Mouse (Mus musculus) megakaryocyte, embryonic 14.5 days (primary cell): ENCODE data around the gene Tab1. TPM values are rescaled to one million over a fixed set of nuclear protein-coding genes. Genes with fewer than 3 reads are reported as not detected.
A peak's percentile ranks its signal among the peaks of the same experiment; 100 is the strongest.

Experiments
- H3K27me3 ChIP-seq: replicated peaks from 2 replicates; pipeline ENCODE3; 2012; ENCODE audit warnings: inconsistent platforms
- H3K36me3 ChIP-seq: replicated peaks from 2 replicates; pipeline ENCODE3; 2012; ENCODE audit warnings: low read length, inconsistent platforms, mixed read lengths
- H3K4me1 ChIP-seq: 2 replicates; pipeline ENCODE4 v1.6.1; 2012; ENCODE audit warnings: inconsistent platforms
- H3K4me3 ChIP-seq: replicated peaks from 2 replicates; pipeline ENCODE3; 2012; ENCODE audit warnings: moderate library complexity, mild to moderate bottlenecking, inconsistent platforms
- H3K9me3 ChIP-seq: 2 replicates; pipeline ENCODE4 v1.6.1; 2012; ENCODE audit warnings: inconsistent platforms
- FLI1 ChIP-seq: IDR thresholded peaks from 2 replicates; pipeline ENCODE4 v1.6.1; 2012; ENCODE audit warnings: low read length, inconsistent platforms, mixed read lengths
- GATA1 ChIP-seq: IDR thresholded peaks from 3 replicates; pipeline ENCODE4 v1.6.1; 2012; ENCODE audit warnings: mixed read lengths, low read length, inconsistent platforms, borderline replicate concordance
- polyA plus RNA-seq: library from polyadenylated mRNA; stranded (reverse); fragments of >175 nt; gene quantifications from 2 replicates; pipeline ENCODE4 v1.2.3, GENCODE M21; 2012; ENCODE audit warnings: low replicate concordance; ENCODE audit not compliant: insufficient read depth

Tab1 gene
- polyA plus RNA-seq, 1 experiment: 9.9 TPM

DNA sequence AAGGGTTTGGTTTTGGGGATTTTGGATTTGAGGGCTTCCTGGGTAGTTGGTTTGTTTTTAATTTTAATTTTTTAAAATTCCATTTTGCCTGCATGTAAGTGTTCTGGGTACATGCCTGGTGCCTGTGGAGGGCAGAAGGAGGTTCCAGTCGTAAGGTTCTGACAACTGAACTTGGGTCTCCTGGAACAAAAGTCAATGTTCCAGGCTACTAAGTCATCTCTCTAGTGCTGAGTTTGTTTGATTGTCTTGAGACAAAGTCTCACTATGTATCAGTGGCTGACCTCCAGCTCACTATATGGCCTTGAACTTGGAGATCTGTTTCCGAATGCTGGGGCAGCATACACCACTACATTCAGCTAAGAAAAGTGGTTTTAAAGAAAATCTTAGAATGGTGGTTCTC is 2.6 kb downstream of the Tab1 start:
- no peak overlapping the region for H3K4me3 ChIP-seq
- no peak for TF ChIP-seq GATA1
- TF ChIP-seq FLI1: no peak
- H3K36me3 ChIP-seq: peaks cover 46% of the 10 kb centered on the region
- no peaks in the 10 kb centered on the region for H3K9me3 ChIP-seq
- H3K4me1 ChIP-seq: peaks cover 85% of the 10 kb centered on the region
- H3K27me3 ChIP-seq: no peaks in the 10 kb centered on the region

DNA sequence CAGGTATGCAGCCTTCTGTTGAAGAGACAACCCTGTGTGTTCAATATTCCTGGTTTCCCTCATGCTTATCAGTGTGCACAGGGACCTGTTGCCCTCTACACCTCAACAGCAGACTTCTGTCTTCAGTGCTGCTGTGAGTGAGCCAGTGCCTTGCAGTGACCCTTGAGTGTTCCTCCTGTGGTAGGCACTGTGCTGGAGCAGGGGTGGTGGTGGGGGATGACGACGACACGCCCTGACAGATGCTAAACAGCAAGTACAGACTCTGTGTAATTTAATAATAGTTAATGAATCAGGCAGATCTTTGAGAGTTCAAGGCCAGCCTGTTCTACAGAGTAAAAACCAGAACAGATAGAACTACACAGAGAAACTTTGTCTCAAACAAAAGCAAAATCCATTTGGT is 3.7 kb downstream of the Tab1 start:
- H3K9me3 ChIP-seq: no peaks in the 10 kb centered on the region
- no peak for TF ChIP-seq FLI1
- TF ChIP-seq GATA1: no peak
- peak overlapping the region; percentile 71 for H3K4me3 ChIP-seq
- no peaks in the 10 kb centered on the region for H3K27me3 ChIP-seq
- H3K36me3 ChIP-seq: peaks cover 57% of the 10 kb centered on the region
- H3K4me1 ChIP-seq: peaks cover 79% of the 10 kb centered on the region

DNA sequence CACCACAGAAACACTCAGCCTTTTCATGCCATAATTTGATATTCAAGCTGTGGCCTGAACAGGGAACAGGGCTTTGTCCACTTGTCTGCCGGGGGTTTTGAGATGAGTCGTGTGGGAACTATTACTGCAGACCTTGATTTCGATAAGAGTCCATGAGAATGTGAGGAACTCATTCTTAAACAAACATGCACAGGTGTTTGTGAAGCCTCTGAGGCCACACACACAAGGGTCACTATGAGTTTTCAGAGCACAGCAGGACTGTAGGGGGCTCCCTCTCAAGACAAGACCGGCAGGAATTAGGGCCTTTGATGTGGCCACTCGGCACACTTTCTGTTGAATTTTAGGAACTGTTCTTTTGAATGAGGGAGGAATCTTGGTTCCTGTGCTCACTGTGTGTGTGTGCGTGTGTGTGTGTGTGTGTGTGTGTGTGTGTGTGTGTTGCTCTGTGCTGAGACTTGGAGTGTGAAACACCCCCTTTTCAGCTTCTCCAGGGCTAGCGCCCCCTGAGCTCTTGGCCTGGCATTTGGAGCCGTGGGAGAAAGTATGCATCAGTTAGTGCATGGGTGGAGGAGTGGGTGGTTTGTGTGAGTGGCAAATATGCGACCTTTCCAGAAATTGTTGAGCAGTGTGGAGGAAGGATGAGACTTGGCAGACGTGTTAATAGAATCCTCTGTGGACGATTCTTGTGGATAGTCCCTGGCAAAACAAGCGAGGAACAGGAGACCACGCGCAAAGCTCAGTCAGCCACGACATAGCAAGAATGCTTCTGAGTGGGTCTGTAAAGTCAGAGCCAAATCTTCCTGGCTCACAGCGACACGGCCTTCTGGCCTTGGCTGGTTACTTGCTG is 5.2 kb downstream of the Tab1 start:
- Histone ChIP-seq H3K4me1 (peaks cover 70% of the 10 kb centered on the region), H3K36me3 (peaks cover 73% of the 10 kb centered on the region), H3K27me3 (no peaks in the 10 kb centered on the region), H3K9me3 (no peaks in the 10 kb centered on the region), H3K4me3 (no peak overlapping the region)
- TF ChIP-seq GATA1 (no peak), FLI1 (no peak)

DNA sequence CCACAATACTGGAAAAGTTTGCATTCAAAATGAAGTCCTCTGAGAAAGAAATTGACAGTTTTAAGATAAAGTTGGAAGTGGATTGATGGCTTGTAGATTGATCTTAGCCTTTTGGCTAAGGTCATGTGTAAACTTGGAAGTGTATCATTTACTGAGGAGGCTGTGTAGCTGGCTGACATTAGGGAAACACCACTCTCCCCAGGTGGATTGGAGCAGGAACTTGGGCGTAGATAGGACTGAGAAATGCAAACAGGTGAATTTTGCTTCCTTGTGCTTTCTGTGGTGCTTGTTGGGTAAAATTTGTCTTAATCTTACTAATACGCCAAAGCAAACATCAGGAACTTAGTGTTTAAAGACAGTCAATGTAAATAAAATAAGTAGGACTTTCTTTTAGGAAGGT is 7.4 kb downstream of the Tab1 start:
- no peak for TF ChIP-seq GATA1
- TF ChIP-seq FLI1: no peak
- Histone ChIP-seq H3K9me3 (no peaks in the 10 kb centered on the region), H3K4me1 (peaks cover 55% of the 10 kb centered on the region), H3K4me3 (no peak overlapping the region), H3K36me3 (peaks cover 94% of the 10 kb centered on the region), H3K27me3 (no peaks in the 10 kb centered on the region)

DNA sequence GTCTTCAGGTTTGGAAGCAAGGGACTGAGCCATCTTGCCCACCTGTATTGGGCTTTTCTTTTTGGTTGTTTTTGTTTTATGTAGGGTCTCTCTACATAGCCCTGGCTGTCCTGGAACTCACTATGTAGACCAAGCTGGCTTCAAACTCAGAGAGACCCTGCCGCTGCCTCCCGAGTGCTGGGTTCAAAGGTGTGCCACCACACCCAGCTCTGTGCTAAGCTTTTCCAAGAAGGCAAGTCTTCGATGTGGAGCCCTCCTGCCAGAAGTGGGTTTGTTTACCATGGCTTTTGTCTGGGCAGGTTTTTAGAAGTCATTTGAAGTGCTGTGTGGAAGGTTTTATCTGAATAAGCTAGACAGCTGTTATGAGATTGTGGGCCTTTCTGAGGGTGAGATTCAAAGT is 8.0 kb downstream of the Tab1 start:
- no peaks in the 10 kb centered on the region for H3K9me3 ChIP-seq
- TF ChIP-seq FLI1: no peak
- TF ChIP-seq GATA1: no peak
- no peak overlapping the region for H3K4me3 ChIP-seq
- peaks cover 97% of the 10 kb centered on the region for H3K36me3 ChIP-seq
- no peaks in the 10 kb centered on the region for H3K27me3 ChIP-seq
- peaks cover 52% of the 10 kb centered on the region for H3K4me1 ChIP-seq

DNA sequence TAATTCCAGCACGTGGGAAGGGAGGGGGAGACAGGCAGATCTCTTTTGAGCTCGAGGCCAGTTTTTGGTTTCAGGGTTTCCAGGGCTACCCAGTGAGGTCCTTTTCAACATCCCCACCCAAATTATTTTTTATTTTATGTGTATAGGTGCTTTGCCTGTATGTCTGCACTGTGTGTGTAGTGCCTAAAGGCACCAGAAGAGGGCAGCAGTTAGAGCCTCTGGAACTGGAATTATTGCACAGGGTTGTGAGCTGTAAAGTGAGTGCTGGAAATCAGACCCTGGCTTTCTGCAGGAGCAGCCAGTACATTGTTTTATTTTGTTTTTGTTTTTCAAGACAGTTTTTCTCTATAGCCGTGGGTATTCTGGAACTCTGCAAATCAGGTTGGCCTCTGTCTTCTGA is 9.2 kb downstream of the Tab1 start:
- Histone ChIP-seq H3K4me1 (peaks cover 48% of the 10 kb centered on the region), H3K27me3 (no peaks in the 10 kb centered on the region), H3K36me3 (peaks cover 94% of the 10 kb centered on the region), H3K4me3 (no peak overlapping the region), H3K9me3 (no peaks in the 10 kb centered on the region)
- no peak for TF ChIP-seq GATA1
- TF ChIP-seq FLI1: no peak

DNA sequence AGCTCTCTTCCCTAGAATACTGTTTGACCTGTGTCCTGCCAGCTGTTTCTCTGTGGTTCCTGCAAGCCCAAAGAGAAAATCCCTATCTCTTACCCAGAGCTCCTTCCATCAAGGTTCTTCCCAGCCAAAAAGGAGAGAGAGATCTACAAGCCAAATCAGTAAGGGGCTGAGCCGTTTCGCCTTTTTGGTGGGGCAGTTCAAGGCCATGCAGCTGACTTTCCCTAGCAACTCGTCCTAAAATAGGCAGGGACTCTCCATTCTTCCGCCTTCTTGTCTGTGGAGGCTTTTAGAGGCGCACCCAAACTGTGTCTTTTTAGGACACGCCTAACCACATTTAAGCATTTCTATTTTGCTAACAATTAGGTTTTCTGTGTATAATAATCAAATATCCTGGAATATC is 10.8 kb downstream of the Tab1 start:
- Histone ChIP-seq H3K4me1 (peaks cover 44% of the 10 kb centered on the region), H3K4me3 (no peak overlapping the region), H3K27me3 (no peaks in the 10 kb centered on the region), H3K9me3 (no peaks in the 10 kb centered on the region), H3K36me3 (peaks cover 96% of the 10 kb centered on the region)
- TF ChIP-seq FLI1: no peak
- TF ChIP-seq GATA1: no peak

DNA sequence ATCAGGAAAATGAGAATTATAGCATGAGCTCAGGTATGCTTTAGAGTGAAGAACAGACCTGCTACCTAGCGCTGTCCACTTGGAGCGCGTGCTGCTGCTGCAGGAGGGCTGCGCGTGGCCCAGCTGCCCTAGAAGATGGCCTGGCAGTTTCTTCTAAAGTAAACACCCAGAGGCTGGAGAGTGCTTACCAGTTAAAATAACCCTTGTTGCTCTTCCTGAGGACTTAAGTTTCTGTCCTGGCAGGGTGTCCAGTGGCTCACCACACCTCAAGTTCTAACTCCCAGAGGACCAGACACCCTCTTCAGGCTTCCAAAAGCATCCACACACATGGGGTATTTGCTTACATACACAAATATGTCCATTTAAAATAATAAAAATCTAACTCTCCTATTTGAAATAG is 12.5 kb downstream of the Tab1 start:
- TF ChIP-seq FLI1 (no peak), GATA1 (no peak)
- Histone ChIP-seq H3K27me3 (no peaks in the 10 kb centered on the region), H3K4me1 (peaks cover 46% of the 10 kb centered on the region), H3K4me3 (no peak overlapping the region), H3K36me3 (peaks cover 97% of the 10 kb centered on the region), H3K9me3 (no peaks in the 10 kb centered on the region)

DNA sequence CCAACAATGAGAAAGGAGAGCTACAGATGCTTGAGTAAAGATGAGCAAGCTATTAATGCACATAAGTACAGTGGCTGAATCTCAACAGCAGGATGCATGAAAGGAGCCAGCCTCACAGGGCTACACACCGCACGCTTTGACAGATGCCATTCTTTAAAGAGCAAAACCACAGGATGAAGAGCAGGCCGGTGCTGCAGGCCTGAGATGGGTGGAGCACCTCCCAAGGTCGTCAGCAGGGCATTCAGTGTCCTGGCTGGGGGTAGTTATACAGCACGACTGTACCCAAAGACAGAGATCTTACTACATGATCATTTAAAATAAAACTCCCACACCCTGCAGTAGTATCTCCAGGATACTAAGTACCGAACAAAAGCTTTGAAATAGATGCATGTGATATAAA is 13.2 kb downstream of the Tab1 start:
- no peak for TF ChIP-seq FLI1
- TF ChIP-seq GATA1: no peak
- H3K36me3 ChIP-seq: peaks cover 97% of the 10 kb centered on the region
- H3K27me3 ChIP-seq: no peaks in the 10 kb centered on the region
- H3K4me1 ChIP-seq: peaks cover 44% of the 10 kb centered on the region
- no peak overlapping the region for H3K4me3 ChIP-seq
- H3K9me3 ChIP-seq: no peaks in the 10 kb centered on the region

DNA sequence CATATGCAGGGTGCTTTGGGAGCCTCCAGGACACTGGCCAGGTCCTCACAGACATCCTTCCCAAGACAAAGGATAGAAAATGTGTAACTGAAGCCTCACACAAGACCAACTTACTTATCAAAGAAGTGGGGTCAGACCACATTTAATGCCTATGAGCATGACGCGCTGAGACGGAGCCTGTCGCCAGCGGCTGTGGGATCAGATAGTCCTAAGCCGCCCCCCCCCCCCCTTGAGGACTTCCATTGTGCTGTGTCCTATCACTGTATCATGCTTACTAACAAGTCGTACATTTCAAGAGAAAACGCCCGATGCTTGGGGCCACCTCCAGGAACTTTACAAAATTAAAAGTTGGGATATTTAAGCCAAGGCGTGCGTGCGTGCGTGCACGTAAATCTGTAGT is 14.2 kb downstream of the Tab1 start:
- Histone ChIP-seq H3K9me3 (no peaks in the 10 kb centered on the region), H3K27me3 (no peaks in the 10 kb centered on the region), H3K4me1 (peaks cover 42% of the 10 kb centered on the region), H3K4me3 (no peak overlapping the region), H3K36me3 (peaks cover 96% of the 10 kb centered on the region)
- no peak for TF ChIP-seq FLI1
- TF ChIP-seq GATA1: no peak
